Mouse (Mus musculus) ES-E14 (cell line): ENCODE results near the gene Lclat1. TPM values are rescaled to one million over a fixed set of nuclear protein-coding genes. Genes with fewer than 3 reads are reported as not detected.

Experiments
- DNase-seq: peaks from one replicate; pipeline ENCODE4 v3.0.0-alpha.2; 2013; ENCODE audit warnings: low read depth, low spot score
- H3K27ac ChIP-seq: 2 replicates; pipeline ENCODE4 v1.5.1; 2012; ENCODE audit warnings: low read depth, mild to moderate bottlenecking, low read length, moderate library complexity, mixed read lengths; ENCODE audit not compliant: poor library complexity, insufficient read depth, severe bottlenecking
- H3K36me3 ChIP-seq: 2 replicates; pipeline ENCODE4 v1.6.1; 2012; ENCODE audit warnings: mild to moderate bottlenecking, low read length, moderate library complexity, mixed read lengths; ENCODE audit not compliant: control insufficient read depth, poor library complexity, insufficient read depth, severe bottlenecking
- H3K4me1 ChIP-seq, 2 experiments: fragments of 150-350 bp in 1 of 2; sonication (generic) in 1 of 2; 2 replicates each; pipeline ENCODE4 v1.6.1; 2012; ENCODE audit warnings: low read length in 2 of 2, mild to moderate bottlenecking in 1 of 2, mixed read lengths in 1 of 2; ENCODE audit not compliant: control insufficient read depth in 2 of 2, insufficient read depth in 2 of 2, poor library complexity in 1 of 2
- H3K4me3 ChIP-seq, 2 experiments: fragments of 150-350 bp in 1 of 2; sonication (generic) in 1 of 2; 2 replicates each; pipeline ENCODE4 v1.5.1; 2012; ENCODE audit warnings: low read length in 2 of 2, low read depth in 1 of 2, mild to moderate bottlenecking in 1 of 2, mixed read lengths in 1 of 2; ENCODE audit not compliant: insufficient read depth in 1 of 2, poor library complexity in 1 of 2, severe bottlenecking in 1 of 2
- H3K9ac ChIP-seq: 2 replicates; pipeline ENCODE4 v1.6.1; 2012; ENCODE audit warnings: low read depth, mild to moderate bottlenecking, low read length, mixed read lengths; ENCODE audit not compliant: poor library complexity, insufficient read depth, severe bottlenecking
- H3K9me3 ChIP-seq: fragments of 150-350 bp; sonication (generic); 2 replicates; pipeline ENCODE4 v1.6.1; 2012; ENCODE audit warnings: low read depth, mild to moderate bottlenecking, low read length; ENCODE audit not compliant: control insufficient read depth, insufficient read depth
- CHD2 ChIP-seq: IDR thresholded peaks from 2 replicates; pipeline ENCODE4 v1.6.1; 2014; ENCODE audit warnings: mild to moderate bottlenecking, low read depth, low read length, inconsistent platforms
- HCFC1 ChIP-seq: IDR thresholded peaks from 2 replicates; pipeline ENCODE4 v1.6.1; 2012; ENCODE audit warnings: low read length, inconsistent platforms, borderline replicate concordance; ENCODE audit not compliant: insufficient read depth
- MAFK ChIP-seq: IDR thresholded peaks from 2 replicates; pipeline ENCODE4 v1.6.1; 2014; ENCODE audit warnings: mild to moderate bottlenecking, low read depth, low read length, inconsistent platforms; ENCODE audit not compliant: insufficient read depth
- ZC3H11A ChIP-seq: IDR thresholded peaks from 2 replicates; pipeline ENCODE4 v1.6.1; 2012; ENCODE audit warnings: low read depth, mild to moderate bottlenecking, inconsistent platforms, low read length, borderline replicate concordance
- ZNF384 ChIP-seq: IDR thresholded peaks from 2 replicates; pipeline ENCODE4 v1.6.1; 2012; ENCODE audit warnings: low read depth, low read length, inconsistent platforms
- in situ Hi-C, 2 experiments: fragments of 600-800 bp; cut with MboI; formaldehyde crosslinking; loops; one replicate each; pipeline ENCODE4 v1.15.1; 2025; ENCODE audit warnings: low sequenced_read_pairs in 2 of 2, inconsistent platforms in 1 of 2; ENCODE audit not compliant: unreplicated experiment in 2 of 2
- total RNA-seq: library from RNA; depleted of rRNA; stranded (reverse); fragments of 300-350 nt; gene quantifications from 2 replicates; pipeline ENCODE4 v1.2.3, GENCODE M21; 2012

Lclat1 gene
- total RNA-seq, 1 experiment, result 8.6 TPM

DNA sequence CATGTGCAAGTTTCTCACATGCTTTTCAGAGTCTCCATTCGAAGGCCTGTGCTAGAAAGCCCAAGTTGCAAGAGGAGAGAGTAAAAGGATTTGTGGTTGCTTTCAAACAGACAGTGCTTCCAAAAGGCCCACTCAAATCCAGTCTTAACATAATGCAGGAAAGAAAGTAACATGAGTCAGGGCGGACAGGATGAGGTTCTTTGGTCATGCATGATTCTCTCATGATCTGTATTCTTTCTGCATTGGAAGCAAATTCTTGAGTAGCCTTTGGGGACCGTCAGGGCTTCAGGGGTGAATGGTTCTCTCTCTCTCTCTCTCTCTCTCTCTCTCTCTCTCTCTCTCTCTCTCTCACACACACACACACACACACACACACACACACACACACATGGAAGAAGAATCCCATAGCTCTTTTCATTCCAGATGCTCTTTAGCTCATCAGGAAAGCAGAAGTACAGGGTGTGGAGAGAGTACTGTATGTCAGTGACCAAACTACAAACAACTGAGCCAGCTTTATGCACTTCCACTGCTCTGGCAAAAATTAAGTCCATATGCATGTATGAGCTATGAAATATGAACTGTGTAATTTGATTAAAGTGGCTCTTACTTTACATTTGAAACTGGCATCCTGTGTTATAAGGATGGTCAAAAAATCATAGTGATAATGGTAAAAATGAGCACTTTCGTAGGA lies 25.1 kb upstream of the Lclat1 start:
- H3K36me3 ChIP-seq, result no peaks in the 10 kb centered on the region
- no peak for TF ChIP-seq MAFK
- TF ChIP-seq ZNF384, result no peak
- no peak for TF ChIP-seq CHD2
- TF ChIP-seq HCFC1, result no peak
- no peak for TF ChIP-seq ZC3H11A
- in situ Hi-C loops, result no loop called here
- H3K9me3 ChIP-seq, result no peaks in the 10 kb centered on the region
- no peaks in the 10 kb centered on the region for H3K4me1 ChIP-seq
- H3K4me3 ChIP-seq, result no peak overlapping the region
- H3K27ac ChIP-seq, result no peak overlapping the region
- H3K9ac ChIP-seq, result no peak overlapping the region
- no peak for DNase-seq

DNA sequence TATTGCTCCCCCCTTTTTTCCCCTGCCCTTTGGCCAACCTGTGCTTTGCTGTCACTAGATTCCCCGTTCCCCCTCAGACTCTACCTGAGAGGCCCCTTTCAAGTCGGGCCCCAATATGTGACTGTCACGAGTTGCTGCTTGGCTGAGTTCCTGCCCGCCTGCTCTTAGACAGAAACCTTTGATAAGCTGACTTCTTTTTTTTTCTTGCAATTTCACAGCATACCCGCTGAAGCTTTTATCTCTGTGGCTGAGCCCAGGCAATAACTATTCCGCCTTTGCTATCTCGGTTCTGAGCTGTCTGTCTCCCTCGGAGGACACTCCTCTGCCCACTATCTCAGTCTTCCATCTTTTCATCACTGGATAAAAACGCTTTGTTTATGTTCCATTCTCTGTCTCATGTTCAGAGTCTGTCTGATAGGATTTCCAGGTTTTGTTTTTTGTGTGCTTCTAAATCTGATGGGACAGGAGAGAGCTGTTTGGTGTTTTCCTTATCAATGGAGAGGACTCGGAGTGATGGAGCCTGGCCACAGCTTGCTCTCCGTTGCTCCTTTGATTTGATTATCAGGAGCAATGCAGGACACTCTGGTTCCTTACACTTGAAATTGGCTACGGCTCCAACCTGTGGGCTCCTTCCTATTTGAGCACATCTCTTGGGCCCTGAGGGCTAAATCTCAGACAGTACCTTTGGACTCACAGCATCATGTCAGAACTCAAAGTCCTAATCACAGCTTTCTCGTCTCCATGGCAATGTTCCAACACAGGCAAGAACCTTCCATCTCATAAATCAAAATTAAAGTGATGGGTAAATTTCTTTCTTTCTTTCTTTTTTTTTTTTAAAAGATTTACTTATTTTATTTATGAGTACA lies 20.5 kb upstream of the Lclat1 start:
- Histone ChIP-seq H3K27ac (no peak overlapping the region), H3K9me3 (no peaks in the 10 kb centered on the region), H3K36me3 (no peaks in the 10 kb centered on the region), H3K4me3 (no peak overlapping the region), H3K4me1 (no peaks in the 10 kb centered on the region), H3K9ac (no peak overlapping the region)
- no peak for DNase-seq
- in situ Hi-C loops, result no loop called here
- TF ChIP-seq ZNF384 (no peak), ZC3H11A (no peak), CHD2 (no peak), MAFK (no peak), HCFC1 (no peak)

DNA sequence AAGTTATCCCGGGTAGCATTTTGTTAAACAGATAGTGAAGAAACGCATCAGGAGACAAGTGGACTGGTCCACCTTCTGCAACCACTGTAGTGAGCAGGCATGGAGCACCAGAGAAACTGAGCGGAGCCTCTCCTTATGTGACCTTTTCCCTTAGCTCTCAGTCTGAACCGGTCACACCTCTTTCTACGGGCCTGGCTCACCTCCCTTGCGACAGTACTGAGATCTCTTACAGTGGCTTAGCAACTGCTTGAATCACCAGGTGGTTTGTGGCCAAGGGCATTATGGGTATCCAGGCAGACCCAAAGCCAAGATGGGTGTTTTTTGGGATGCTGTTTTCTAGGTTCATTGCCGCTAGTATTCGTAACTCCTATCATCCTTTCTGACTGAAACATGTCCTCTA lies 16.4 kb upstream of the Lclat1 start:
- no peak overlapping the region for H3K9ac ChIP-seq
- H3K4me3 ChIP-seq, result no peak overlapping the region
- H3K9me3 ChIP-seq, result no peaks in the 10 kb centered on the region
- H3K4me1 ChIP-seq, result no peaks in the 10 kb centered on the region
- TF ChIP-seq HCFC1 (no peak), CHD2 (no peak), ZC3H11A (no peak), ZNF384 (no peak), MAFK (no peak)
- in situ Hi-C loops, result no loop called here
- DNase-seq, result no peak
- H3K27ac ChIP-seq, result no peak overlapping the region
- H3K36me3 ChIP-seq, result no peaks in the 10 kb centered on the region

DNA sequence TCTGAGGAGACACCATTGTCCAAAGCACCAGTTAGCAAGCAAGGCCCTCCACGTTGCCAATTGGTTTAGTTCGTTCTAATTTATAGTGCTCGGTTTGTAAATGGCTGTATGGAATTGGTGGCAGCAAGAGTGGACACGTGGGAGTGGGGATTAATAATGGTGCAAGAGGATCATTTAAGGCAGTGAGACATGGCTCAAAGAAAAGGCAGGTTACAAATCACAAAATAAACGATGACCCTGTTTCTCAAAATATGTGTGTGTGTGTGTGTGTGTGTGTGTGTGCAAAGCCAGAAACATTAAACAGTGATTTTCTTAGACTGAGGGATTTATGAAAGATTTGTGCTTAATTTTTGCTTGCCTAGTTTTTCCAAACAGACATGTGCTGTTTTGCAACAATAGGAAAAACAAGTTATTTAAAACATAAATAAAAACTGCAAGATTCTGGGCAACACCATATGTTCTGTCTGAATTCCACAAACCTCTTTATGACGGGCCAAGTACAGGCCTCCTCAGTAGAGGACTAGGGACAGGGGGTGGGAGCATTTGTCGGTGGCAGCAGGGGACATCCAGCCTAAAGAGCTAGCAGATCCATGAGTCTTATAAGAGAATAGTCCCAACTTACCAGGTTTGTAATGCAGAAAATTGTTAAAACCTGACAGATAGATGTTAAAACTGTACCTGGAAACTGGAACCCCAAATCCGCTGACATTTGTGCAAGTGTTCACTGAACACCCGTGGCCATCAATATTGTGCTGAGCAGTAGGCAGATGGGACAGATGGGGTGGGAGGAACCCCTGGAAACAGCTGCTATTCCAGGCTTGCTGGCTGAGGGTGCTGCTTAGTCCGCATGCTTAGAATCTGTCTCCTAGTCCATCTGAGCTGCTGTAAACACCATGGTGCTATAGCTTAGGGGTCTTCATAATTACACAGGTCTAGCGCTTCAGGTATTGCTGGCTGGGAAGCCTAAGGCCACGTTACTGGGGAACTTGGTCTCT lies 15.4 kb upstream of the Lclat1 start:
- TF ChIP-seq ZC3H11A (no peak), HCFC1 (no peak), ZNF384 (no peak), CHD2 (no peak), MAFK (no peak)
- Histone ChIP-seq H3K9me3 (no peaks in the 10 kb centered on the region), H3K4me3 (no peak overlapping the region), H3K27ac (no peak overlapping the region), H3K36me3 (no peaks in the 10 kb centered on the region), H3K4me1 (no peaks in the 10 kb centered on the region), H3K9ac (no peak overlapping the region)
- in situ Hi-C loops, result no loop called here
- no peak for DNase-seq
